Mouse (Mus musculus) embryonic facial prominence, embryonic 14.5 days (tissue): ENCODE measurements around the gene Gm10570. TPM values are rescaled to one million over a fixed set of nuclear protein-coding genes. Genes with fewer than 3 reads are reported as not detected.

Experiments
- polyA plus RNA-seq: library from polyadenylated mRNA; unstranded; fragments of >200 nt; fragmentation: Nextera tagmentation; extraction: Ambion mirVana; gene quantifications from 2 replicates; pipeline ENCODE4 v1.2.1, GENCODE M21; 2014

Gene Gm10570
- polyA plus RNA-seq, 1 experiment from 2014 or later = not detected

Other genes starting within 250 kb of the Gm10570 start
- 67.1 and 68.6 TPM in 2 replicates for gene Pef1, start 206.1 kb downstream of the Gm10570 start, polyA plus RNA-seq
- gene Hcrtr1, start 169.3 kb downstream of the Gm10570 start, polyA plus RNA-seq = 0.19 and 0.30 TPM in 2 replicates
- 21.8 and 23.9 TPM in 2 replicates for gene Tinagl1, start 133.6 kb downstream of the Gm10570 start, polyA plus RNA-seq
- not detected in 2 replicates for gene Gm853, start 86.3 kb downstream of the Gm10570 start, polyA plus RNA-seq
- gene Serinc2, start 29.5 kb downstream of the Gm10570 start, polyA plus RNA-seq = 89.2 and 113 TPM in 2 replicates
- gene Fabp3, start 79 bp downstream of the Gm10570 start, polyA plus RNA-seq = 89.0 and 117 TPM in 2 replicates
- 73.3 and 75.2 TPM in 2 replicates for gene Zcchc17, start 51.3 kb upstream of the Gm10570 start, polyA plus RNA-seq
- 119 and 134 TPM in 2 replicates for gene Snrnp40, start 51.5 kb upstream of the Gm10570 start, polyA plus RNA-seq